Mouse (Mus musculus) hindbrain, embryonic 16.5 days (tissue): ENCODE measurements at regions not wholly inside any gene's neighbourhood (a gene's known extent, or its start where the extent isn't known, plus 50 kb on each side); places are given as distances from the start of the nearest gene placed in this dataset.

Experiments
- ATAC-seq: fragments of 200-750 bp; cut with Nextera tagmentation; 2 replicates; pipeline ENCODE4 v1.8.0; 2017; ENCODE audit warnings: moderate TSS enrichment, moderate library complexity
- H3K27ac ChIP-seq: fragments of 300-500 bp; sonication (generic); 2 replicates; pipeline ENCODE4 v1.5.1; 2014; ENCODE audit warnings: low read depth, mild to moderate bottlenecking, control low read depth, low read length, moderate library complexity
- H3K27me3 ChIP-seq: fragments of 300-500 bp; sonication (generic); replicated peaks from 2 replicates; pipeline ENCODE4 v1.6.1; 2014; ENCODE audit warnings: low read length; ENCODE audit not compliant: control insufficient read depth, insufficient read depth
- H3K36me3 ChIP-seq: fragments of 300-500 bp; sonication (generic); 2 replicates; pipeline ENCODE4 v1.6.1; 2014; ENCODE audit warnings: mild to moderate bottlenecking, low read length, moderate library complexity, mixed read lengths; ENCODE audit not compliant: control insufficient read depth, insufficient read depth
- H3K4me1 ChIP-seq: fragments of 300-500 bp; sonication (generic); 2 replicates; pipeline ENCODE4 v1.6.1; 2014; ENCODE audit warnings: low read depth, low read length; ENCODE audit not compliant: control insufficient read depth, insufficient read depth
- H3K4me2 ChIP-seq: fragments of 300-500 bp; sonication (generic); 2 replicates; pipeline ENCODE4 v1.6.1; 2014; ENCODE audit warnings: mild to moderate bottlenecking, low read length, control low read depth, moderate library complexity
- H3K4me3 ChIP-seq: fragments of 300-500 bp; sonication (generic); 2 replicates; pipeline ENCODE4 v1.5.1; 2014; ENCODE audit warnings: mild to moderate bottlenecking, low read length, control low read depth, moderate library complexity
- H3K9ac ChIP-seq: fragments of 300-500 bp; sonication (generic); 2 replicates; pipeline ENCODE4 v1.6.1; 2014; ENCODE audit warnings: low read depth, mild to moderate bottlenecking, control low read depth, low read length, moderate library complexity
- H3K9me3 ChIP-seq: fragments of 300-500 bp; sonication (generic); 2 replicates; pipeline ENCODE4 v1.6.1; 2014; ENCODE audit warnings: mild to moderate bottlenecking, low read length, moderate library complexity; ENCODE audit not compliant: control insufficient read depth
- WGBS: fragments of 180-500 bp; shearing (Covaris S2); extraction: QIAGEN DNeasy Blood & Tissue Kit; methylation state at CpG from one replicate; pipeline ENCODE4 v1.1.7; 2014; 5-methylcytosine and 5-hydroxymethylcytosine counted together

GRCm38 (mm10) chr9:67630173-67630572, 70.7 kb upstream of the Tln2 start:
- no peak for ATAC-seq

GRCm38 (mm10) chr9:67631741-67632243, 72.3 kb upstream of the Tln2 start:
- Histone ChIP-seq H3K9ac (peak overlapping the region; percentile 78), H3K4me2 (peak overlapping the region; percentile 96), H3K36me3 (no peaks in the 10 kb centered on the region), H3K27ac (no peak overlapping the region), H3K4me3 (peak overlapping the region; percentile 84), H3K9me3 (no peaks in the 10 kb centered on the region), H3K4me1 (peaks cover 15% of the 10 kb centered on the region), H3K27me3 (0 out of 2 replicates have a peak, but pooled peaks cover 2% of the 10 kb centered on the region)
- 3% methylated on average over 6 of the region's 6 CpGs for WGBS
- no peak for ATAC-seq

More at GRCm38 (mm10) chr9:67630173-67630572, 70.7 kb upstream of the Tln2 start:
- no peaks in the 10 kb centered on the region for H3K36me3 ChIP-seq
- peaks cover 15% of the 10 kb centered on the region for H3K4me1 ChIP-seq
- H3K27me3 ChIP-seq = 0 out of 2 replicates have a peak, but pooled peaks cover 2% of the 10 kb centered on the region
- 76% methylated on average over 3 of the region's 3 CpGs for WGBS
- no peak overlapping the region for H3K4me3 ChIP-seq
- no peak overlapping the region for H3K4me2 ChIP-seq
- no peaks in the 10 kb centered on the region for H3K9me3 ChIP-seq
- H3K9ac ChIP-seq = no peak overlapping the region
- H3K27ac ChIP-seq = no peak overlapping the region

GRCm38 (mm10) chr9:67632521-67633025, 73.1 kb upstream of the Tln2 start:
- Histone ChIP-seq H3K4me3 (peak overlapping the region; percentile 84), H3K9me3 (no peaks in the 10 kb centered on the region), H3K27me3 (0 out of 2 replicates have a peak, but pooled peaks cover 2% of the 10 kb centered on the region), H3K27ac (peak overlapping the region; percentile 95), H3K4me2 (peak overlapping the region; percentile 96), H3K36me3 (no peaks in the 10 kb centered on the region), H3K4me1 (peaks cover 15% of the 10 kb centered on the region), H3K9ac (peak overlapping the region; percentile 78)
- WGBS = under 1% methylated on average over 30 of the region's 40 CpGs
- peak; percentile 54 for ATAC-seq

GRCm38 (mm10) chr9:67633026-67633741, 73.7 kb upstream of the Tln2 start:
- H3K4me2 ChIP-seq = peak overlapping the region; percentile 96
- no peaks in the 10 kb centered on the region for H3K9me3 ChIP-seq
- H3K4me3 ChIP-seq = peak overlapping the region; percentile 84
- H3K27me3 ChIP-seq = 0 out of 2 replicates have a peak, but pooled peaks cover 2% of the 10 kb centered on the region
- H3K36me3 ChIP-seq = no peaks in the 10 kb centered on the region
- H3K9ac ChIP-seq = peak overlapping the region; percentile 78
- peaks cover 15% of the 10 kb centered on the region for H3K4me1 ChIP-seq
- ATAC-seq = peak; percentile 52
- H3K27ac ChIP-seq = peak overlapping the region; percentile 95
- under 1% methylated on average over 50 of the region's 50 CpGs for WGBS

GRCm38 (mm10) chr9:67633761-67634441, 74.4 kb upstream of the Tln2 start:
- Histone ChIP-seq H3K27ac (peak overlapping the region; percentile 95), H3K27me3 (0 out of 2 replicates have a peak, but pooled peaks cover 2% of the 10 kb centered on the region), H3K9me3 (no peaks in the 10 kb centered on the region), H3K4me3 (peak overlapping the region; percentile 84), H3K36me3 (no peaks in the 10 kb centered on the region), H3K4me1 (peaks cover 15% of the 10 kb centered on the region), H3K4me2 (peak overlapping the region; percentile 96), H3K9ac (peak overlapping the region; percentile 78)
- peak; percentile 88 for ATAC-seq
- under 1% methylated on average over 51 of the region's 61 CpGs for whole genome bisulfite sequencing

GRCm38 (mm10) chr9:67646820-67647219, 87.3 kb upstream of the Tln2 start:
- Histone ChIP-seq H3K9me3 (no peaks in the 10 kb centered on the region), H3K4me2 (no peak overlapping the region), H3K27me3 (no peaks in the 10 kb centered on the region), H3K4me1 (no peaks in the 10 kb centered on the region), H3K27ac (no peak overlapping the region), H3K36me3 (no peaks in the 10 kb centered on the region), H3K9ac (no peak overlapping the region), H3K4me3 (no peak overlapping the region)
- WGBS = 100% methylated on average over 2 of the region's 2 CpGs
- ATAC-seq = no peak

GRCm38 (mm10) chr9:67664773-67665172, 94.5 kb upstream of the C2cd4b start:
- Histone ChIP-seq H3K4me1 (no peaks in the 10 kb centered on the region), H3K27ac (no peak overlapping the region), H3K9me3 (no peaks in the 10 kb centered on the region), H3K36me3 (no peaks in the 10 kb centered on the region), H3K27me3 (no peaks in the 10 kb centered on the region), H3K9ac (no peak overlapping the region), H3K4me2 (no peak overlapping the region), H3K4me3 (no peak overlapping the region)
- no peak for ATAC-seq

- H3K9ac ChIP-seq = no peak overlapping the region
- H3K4me2 ChIP-seq = no peak overlapping the region
- no peak overlapping the region for H3K4me3 ChIP-seq
- H3K36me3 ChIP-seq = no peaks in the 10 kb centered on the region
- H3K9me3 ChIP-seq = no peaks in the 10 kb centered on the region
- H3K4me1 ChIP-seq = no peaks in the 10 kb centered on the region
- H3K27me3 ChIP-seq = no peaks in the 10 kb centered on the region
- H3K27ac ChIP-seq = no peak overlapping the region
- ATAC-seq = no peak
- WGBS = 89% methylated on average over 12 of the region's 12 CpGs
Observed at GRCm38 (mm10) chr9:67670261-67671020, 88.8 kb upstream of the C2cd4b start.
